Mouse (Mus musculus): ENCODE measurements around the gene Reln.

Gene Reln

DNA sequence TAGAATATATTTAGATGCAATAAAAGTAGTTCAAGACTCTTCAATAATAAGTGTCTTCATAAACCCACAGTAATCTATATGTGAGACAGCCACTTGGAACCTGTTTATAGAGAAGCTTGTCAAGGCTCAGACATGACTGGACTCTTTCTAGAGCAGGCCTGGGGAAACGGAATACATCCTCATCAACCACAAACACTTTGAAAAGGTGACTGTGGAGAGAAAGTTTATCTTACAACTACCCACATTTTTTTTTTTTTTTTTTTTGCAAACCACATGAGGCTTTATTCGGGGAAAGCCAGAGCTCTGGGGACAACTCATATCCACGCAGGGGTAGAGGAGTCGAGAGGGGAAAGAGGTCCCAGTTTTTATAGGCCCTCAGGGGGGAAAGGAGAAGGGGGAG is 36.6 kb downstream of the Reln start:
- no peak for DNase-seq (ENCODE audit: low spot score in 2 of 2)

DNA sequence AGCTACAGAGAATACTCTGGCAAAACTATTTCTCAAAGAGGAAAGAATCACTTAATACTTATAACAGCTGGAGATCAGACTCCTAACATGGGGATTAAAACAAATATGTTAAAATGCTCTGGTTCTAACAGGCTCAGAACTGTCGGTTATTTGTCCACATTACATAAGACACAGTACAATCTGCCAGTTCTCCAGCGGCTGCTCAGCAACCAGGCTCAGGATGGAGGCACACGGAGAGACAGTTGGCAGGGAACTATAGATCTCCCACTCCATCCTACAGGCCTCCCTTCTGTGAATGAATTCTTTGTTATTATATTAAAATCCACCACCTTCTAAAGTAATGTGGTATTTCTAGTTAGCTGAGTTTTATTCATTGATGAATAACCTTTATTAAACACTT is 37.4 kb downstream of the Reln start:
- peak; percentile 15 to 43 for DNase-seq (ENCODE audit: low spot score in 2 of 2)

- no peak for DNase-seq (ENCODE audit: low spot score in 2 of 2)
Measured at GRCm38 (mm10) chr5:22303709-22304108, 40.8 kb downstream of the Reln start.

GRCm38 (mm10) chr5:22302309-22302708 is 42.2 kb downstream of the Reln start:
- DNase-seq (ENCODE audit: low spot score in 2 of 2) = no peak

GRCm38 (mm10) chr5:22300788-22301187 is 43.7 kb downstream of the Reln start:
- DNase-seq (ENCODE audit: low spot score in 2 of 2) = no peak

GRCm38 (mm10) chr5:22300046-22300445 is 44.5 kb downstream of the Reln start:
- DNase-seq (ENCODE audit: low spot score in 2 of 2) = no peak

GRCm38 (mm10) chr5:22295161-22295560 is 49.3 kb downstream of the Reln start:
- no peak for DNase-seq (ENCODE audit: low spot score in 2 of 2)

- no peak for DNase-seq (ENCODE audit: low spot score in 2 of 2)
Measured at GRCm38 (mm10) chr5:22291409-22291808, 53.1 kb downstream of the Reln start.

GRCm38 (mm10) chr5:22285396-22285795 is 59.1 kb downstream of the Reln start:
- no peak for DNase-seq (ENCODE audit: low spot score in 2 of 2)

- no peak for DNase-seq (ENCODE audit: low spot score in 2 of 2)
Measured at GRCm38 (mm10) chr5:22282141-22282665, 62.3 kb downstream of the Reln start.

DNA sequence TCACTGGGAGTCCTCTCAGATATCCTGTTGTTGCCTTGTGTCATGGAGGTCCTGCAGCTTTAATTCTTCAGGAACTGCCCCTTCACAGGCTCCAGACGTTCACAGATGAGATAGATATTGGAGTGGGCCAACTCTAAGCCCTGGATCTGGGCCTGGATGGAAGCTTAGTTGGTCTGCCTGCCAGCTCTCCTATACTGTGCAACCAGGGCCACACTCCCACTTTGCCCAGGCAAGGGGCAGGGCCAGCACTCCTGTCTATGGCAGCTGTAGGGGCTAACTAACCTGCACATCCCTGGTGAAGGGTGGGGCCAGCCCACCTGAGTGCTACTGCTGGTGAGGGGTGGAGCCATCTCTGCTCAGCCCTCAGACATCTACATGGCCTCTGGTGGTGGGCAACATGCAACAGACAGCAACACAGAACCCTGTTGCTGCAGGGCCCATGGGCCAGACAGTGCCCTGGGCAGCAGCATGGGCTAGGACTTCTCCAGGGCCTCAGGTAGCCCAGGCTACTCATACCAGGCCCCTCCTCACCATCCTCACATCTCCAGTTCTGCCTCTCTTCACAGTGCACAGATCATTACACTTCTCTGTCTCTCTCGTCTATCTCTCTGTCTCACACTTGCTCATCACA is 63.9 kb downstream of the Reln start:
- DNase-seq (ENCODE audit: low spot score in 2 of 2) = no peak

GRCm38 (mm10) chr5:22279201-22279600 is 65.3 kb downstream of the Reln start:
- DNase-seq (ENCODE audit: low spot score in 2 of 2) = no peak

- DNase-seq (ENCODE audit: low spot score in 2 of 2) = no peak
Measured at GRCm38 (mm10) chr5:22274134-22274533, 70.4 kb downstream of the Reln start.

DNA sequence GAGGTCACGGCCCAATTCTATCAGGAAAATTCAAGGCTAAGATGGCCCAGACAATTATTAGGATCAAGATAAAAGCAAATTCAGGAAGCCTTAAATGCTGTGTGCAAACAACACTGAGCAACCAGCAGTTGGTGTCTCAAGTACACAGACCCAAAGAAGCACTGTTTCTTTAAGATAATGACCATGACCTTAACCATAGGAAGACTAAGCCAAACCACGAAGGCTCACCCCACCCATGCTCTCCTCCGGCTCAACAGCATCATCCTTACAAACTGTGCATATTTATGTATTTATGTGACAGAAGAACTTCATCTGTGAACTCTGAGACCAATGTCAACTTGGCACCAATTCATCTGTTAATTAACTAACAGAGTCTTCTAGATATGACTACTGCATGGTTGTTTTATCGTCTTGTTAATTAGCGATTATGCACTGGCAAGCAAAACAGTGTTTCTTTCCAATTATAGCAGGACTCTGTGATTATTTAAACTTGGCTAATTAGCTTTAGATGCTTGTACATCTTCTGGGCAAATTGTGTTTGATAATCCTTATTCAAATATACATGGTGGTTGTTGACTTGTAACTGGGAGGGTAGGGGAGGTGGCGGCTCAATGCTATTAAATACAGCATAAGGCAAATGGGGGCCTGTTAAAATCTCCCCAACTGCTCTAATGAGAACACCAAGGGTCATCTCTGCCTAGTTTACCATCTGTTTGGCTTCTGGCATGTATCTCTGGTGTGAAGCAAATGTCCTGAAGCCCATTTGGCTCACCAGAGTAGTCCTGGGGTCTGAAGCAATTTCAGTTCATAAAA is 77.8 kb downstream of the Reln start:
- no peak for DNase-seq (ENCODE audit: low spot score in 2 of 2)

DNA sequence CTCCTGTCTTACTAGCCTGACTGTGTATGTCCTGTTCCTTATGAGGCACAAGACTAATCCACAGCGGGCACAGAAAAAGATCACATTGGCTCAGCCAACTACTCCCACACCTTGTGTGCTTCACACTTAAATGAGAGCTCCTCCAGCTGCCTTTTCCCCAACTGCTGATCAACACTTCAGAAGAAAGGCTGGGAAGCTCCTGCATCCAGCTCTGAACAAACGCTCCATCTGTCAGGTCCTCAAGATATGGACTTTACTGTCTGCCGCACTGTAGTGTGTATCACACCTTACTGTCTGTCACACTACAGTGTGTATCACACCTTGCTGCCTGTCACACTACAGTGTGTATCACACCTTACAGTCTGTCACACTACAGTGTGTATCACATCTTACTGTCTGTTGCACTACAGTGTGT is 82.1 kb downstream of the Reln start:
- peak in 1 of 2 experiments; percentile 14 for DNase-seq (ENCODE audit: low spot score in 2 of 2)

DNA sequence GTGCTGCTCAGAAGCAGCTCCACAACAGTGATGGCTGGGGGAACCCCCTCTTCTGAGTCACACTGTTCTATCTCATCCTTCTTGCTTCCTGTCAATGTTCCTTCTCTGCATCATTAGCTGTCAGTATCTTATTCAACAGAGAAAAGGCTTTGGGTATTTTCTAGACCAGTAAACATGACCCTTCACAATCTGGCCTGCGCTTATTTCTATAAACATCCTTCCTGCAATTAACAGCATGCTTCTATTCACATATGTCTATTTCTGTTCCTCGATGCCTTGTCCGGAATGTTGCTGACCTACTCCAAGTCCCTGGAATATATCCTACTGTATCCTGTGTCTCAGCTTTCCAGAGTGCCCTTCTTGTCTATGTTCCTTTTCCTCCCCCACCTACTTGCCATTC is 89.2 kb downstream of the Reln start:
- DNase-seq (ENCODE audit: low spot score in 2 of 2) = no peak

- no peak for DNase-seq (ENCODE audit: low spot score in 2 of 2)
Measured at GRCm38 (mm10) chr5:22253910-22254309, 90.6 kb downstream of the Reln start.

GRCm38 (mm10) chr5:22253318-22253717 is 91.2 kb downstream of the Reln start:
- DNase-seq (ENCODE audit: low spot score in 2 of 2) = no peak

DNA sequence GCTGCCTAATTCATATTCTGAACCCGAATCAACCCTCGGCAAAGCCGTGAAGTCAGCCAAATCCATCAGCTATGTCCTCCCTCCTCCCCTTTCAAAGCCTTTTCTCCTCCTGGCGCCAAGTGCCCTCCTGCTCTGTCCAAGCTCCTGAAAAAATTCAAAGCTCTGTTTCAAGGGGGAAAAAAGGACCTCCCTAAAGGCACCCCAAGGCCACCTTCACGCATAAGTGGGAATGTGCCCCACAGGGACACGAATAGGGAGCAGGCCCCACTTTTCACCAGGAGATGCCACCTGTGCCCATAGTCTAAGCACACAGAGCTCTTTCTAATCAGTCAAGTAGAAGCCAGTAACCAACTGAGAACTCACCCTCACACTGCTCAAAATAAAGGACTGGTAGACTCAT is 96.7 kb downstream of the Reln start:
- no peak for DNase-seq (ENCODE audit: low spot score in 2 of 2)

GRCm38 (mm10) chr5:22245056-22245455 is 99.4 kb downstream of the Reln start:
- peak in 1 of 2 experiments; percentile 41 for DNase-seq (ENCODE audit: low spot score in 2 of 2)

DNA sequence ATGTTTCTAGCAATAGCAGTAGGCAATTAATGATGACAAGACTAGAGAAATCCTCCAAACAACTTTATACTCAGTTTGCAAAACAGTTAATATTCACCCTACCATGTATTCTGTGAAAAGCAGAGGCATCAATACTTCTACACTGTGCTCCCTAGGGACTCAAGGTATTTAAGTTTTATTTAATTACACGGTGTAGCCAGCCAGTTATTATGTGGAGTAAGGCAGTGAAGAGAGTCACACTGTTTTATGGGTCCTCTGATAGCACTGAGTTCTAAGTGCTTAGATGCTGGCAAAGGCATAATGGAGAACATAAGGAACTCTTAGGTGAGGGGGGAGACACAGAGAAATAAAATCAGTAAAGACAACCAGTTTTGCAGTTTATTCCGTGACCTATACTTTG is 101.0 kb downstream of the Reln start:
- no peak for DNase-seq (ENCODE audit: low spot score in 2 of 2)

GRCm38 (mm10) chr5:22241560-22241959 is 102.9 kb downstream of the Reln start:
- DNase-seq (ENCODE audit: low spot score in 2 of 2) = no peak

DNA sequence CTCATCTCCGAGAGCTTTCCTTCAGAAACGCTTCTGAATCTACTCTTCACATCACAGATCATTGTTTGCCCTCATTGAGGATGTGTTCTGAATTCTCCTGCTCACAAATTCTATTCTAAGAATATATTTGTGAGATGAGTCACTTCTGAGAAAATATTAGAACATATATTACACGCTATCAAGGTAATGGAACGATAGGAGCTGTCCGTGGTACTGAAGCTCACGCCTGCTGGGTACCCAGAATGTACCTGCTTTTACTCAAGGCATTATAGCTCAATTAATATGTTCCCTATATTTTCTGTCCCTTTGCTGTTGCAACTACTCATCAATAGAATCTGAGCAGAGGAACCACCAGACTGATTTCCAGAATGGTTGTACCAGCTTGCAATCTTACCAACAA is 107.7 kb downstream of the Reln start:
- DNase-seq (ENCODE audit: low spot score in 2 of 2) = no peak

All from left cerebral cortex, adult 9 months (tissue).